Mouse (Mus musculus): ENCODE data around the gene Galr3.

Galr3 gene

DNA sequence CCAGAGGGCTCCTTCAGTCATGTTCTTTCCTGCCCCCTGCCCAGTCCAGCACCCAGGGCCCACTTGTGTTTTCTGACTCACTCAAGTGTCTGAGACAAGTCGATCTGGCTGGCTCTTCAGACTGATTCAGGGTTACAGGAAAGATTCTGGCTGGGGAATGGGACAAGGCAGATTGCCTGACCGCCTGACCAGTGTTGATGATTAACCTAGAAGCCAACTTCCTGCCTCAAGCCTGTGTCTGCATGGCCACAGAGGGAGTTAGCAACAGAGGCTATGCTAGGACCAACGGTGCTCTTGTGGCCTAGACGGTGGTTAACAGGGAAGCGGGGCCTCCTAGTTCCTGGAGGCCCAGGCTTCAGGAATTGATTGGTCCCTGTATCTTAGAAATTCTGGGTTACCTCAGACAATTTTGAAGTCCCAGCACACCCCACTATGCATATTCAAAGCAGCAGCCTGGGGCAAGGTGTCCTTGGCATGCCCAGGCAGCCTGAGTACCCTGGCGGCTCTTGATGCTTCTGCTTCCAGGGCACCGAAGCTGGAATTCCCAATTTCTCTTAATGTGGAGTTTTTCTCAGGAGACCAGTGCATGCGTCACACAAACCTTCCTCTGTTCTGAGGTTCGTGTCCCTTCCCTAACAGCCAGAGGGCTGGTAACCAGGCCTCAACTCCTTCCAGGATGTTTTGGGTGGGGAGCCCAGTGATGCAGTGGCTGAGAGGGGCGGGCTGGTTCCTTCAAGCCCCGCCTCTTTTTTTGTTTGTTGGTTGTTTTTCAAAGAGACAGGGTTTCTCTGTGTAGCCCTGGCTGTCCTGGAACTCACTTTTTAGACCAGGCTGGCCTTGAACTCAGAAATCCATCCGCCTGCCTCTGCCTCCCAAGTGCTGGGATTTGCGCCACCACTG, 10.0 kb downstream of the Galr3 start:
- DNase-seq (ENCODE audit: extremely low read depth, insufficient read length, low spot score), result peak; percentile 69

DNA sequence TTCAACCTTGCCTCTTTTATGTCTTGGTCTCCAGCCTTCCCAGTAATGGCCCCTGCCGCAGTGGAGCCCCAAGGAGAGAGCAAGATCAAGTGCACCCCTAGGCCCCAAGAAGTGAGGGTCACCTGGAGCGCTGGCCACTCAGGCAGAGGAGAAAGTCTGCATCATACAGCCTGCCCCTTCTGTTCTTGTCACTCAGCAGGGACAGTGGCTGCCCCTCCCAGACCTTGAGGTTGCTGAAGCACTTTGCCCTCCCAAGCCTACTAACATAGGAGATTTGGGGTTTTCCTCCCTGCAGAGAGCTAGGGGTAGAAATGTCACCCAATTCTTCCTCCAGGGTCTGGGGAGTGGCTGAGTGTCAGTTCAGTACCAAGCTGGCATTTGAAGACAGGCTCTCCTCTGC, 10.7 kb downstream of the Galr3 start:
- DNase-seq (ENCODE audit: extremely low read depth, insufficient read length, low spot score), result no peak

DNA sequence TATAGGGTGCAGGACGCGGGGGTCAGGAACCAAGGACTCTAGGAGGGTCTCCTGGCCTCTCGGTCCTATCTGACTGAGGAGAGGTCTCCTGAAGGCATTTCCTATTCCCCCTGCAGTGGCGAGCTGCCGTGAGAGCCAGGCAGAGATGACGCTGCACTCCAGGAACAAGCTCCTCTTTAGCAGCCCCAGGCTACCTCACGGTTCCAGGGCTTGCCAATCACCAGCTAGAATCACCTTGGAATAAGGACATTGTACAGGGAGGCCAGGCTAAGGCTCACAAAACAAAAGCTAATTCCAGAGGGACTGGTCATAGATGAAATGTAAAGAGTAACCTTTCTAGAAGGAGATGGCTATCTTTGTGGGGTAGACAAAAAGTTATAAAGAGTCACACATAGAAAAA, 14.9 kb downstream of the Galr3 start:
- DNase-seq (ENCODE audit: extremely low read depth, insufficient read length, low spot score), result no peak

DNA sequence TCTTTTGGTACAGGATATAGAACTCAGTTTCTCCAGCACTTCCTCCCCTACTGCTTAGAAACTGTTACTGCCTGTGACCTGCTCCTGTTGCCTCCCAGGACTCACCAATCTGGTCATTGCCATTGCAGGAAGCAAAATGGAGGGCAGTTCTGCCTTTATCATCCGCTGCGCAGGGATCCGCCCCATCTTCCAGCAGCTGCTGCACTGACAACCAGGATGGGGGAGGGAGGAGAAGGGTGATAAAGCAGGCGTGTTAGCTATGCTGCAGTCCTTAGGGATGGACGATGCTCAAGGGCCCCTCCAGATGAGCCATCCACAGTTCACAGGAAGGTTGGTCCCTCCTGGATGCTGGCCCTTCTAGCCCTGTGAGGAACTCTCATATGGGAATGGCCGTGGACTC, 16.2 kb downstream of the Galr3 start:
- DNase-seq (ENCODE audit: extremely low read depth, insufficient read length, low spot score), result no peak

DNA sequence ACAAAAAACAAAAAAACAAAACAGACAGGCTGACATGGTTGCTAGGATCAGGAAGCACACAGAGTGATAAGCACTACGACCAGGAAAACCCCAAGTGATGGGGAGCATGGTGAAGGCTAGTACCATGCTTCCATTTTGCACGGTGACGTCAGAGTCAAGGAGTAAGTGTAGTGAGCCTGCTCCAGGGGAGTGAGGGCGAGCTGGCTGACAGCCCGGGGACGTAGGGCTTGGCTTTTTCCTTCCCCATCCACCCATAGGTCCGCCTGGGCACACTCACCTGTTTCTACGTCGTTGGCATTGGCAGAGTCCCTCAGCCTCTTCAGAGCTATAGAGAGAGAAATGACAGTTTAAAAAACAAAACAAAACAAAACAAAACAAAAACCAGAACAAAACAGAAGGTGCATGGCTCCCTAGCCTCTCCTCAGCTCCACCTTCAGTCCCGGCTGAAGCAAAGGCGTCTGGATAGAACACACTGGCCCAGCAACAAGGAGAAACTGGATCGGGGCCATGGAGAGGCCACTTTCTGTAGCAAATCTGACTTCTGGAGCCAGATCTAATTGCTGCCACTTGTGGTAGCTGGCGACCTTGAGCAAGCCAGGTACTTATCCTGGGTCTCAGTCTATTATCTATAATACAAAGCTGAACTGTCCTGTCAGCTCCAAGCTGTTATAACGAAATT, 19.3 kb downstream of the Galr3 start:
- no peak for DNase-seq (ENCODE audit: extremely low read depth, insufficient read length, low spot score)

DNA sequence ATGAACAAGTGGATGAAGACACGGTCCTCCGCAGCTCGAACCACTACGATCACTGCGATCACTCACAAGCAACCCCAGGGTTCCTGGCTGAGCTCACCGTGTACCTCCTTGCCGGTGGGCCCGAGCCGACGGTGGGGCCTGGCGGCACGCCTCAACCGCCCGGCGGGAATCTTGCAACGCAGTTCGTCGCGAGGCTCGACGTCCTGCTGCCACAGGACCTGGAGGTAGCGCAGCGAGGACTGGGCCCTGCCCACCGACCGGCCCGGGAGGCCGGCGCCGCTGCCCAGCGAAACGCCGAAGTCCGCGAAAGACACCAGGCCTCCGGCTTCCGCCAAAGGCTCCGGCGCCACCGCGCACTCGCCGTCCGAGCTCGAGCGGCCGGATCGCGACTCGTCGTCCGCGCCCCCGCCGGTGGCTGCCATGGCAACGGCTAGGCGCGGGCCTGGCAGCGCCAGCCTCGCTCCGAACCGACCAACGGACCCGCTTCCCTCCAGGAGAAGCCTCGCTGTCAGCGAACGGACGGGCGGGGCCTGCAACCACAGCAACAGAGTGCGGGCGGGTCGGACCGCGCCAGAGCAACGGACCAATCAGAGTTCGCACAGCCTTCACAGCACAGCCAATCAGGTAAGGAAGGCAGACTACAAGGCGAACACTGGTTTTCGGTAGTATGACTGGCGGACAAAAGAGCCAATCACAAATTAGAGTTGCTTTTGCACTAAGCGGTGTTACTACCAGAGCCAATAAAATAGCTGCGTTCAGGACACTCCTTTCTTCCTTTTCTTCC, 20.9 kb downstream of the Galr3 start, which contains the start of gene Ankrd54:
Gene Ankrd54 (minus strand): TSS at position 518 of the 784 bp plus-strand sequence.
- peak; percentile 98 for DNase-seq (ENCODE audit: extremely low read depth, insufficient read length, low spot score)

DNA sequence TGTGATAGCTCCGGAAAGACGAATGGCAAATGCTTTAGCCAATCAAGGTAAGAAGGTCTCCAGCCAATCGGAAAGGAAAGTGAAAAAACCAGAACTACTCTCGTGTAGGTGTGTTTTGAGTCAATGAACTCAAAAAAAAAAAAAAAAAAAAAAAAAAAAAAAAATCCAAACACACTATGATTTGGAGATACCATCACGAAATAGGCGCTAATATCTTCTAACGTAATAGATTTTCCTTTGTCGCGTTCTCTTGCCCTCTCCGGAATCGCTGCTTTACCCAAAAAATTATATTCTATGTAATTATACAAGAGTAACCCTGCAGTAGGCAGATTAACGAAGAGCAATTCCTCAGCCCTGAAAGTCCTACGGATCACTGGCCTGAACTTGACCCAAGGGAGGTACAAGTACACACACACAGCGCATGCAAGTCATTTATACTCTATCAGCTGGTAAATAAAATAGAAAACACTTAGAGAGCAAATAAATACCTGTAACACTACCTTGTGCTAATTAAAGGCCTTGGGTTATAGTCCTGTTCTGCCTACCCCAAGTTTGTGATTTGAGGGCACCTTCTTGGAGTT, 21.6 kb downstream of the Galr3 start:
- DNase-seq (ENCODE audit: extremely low read depth, insufficient read length, low spot score), result no peak

DNA sequence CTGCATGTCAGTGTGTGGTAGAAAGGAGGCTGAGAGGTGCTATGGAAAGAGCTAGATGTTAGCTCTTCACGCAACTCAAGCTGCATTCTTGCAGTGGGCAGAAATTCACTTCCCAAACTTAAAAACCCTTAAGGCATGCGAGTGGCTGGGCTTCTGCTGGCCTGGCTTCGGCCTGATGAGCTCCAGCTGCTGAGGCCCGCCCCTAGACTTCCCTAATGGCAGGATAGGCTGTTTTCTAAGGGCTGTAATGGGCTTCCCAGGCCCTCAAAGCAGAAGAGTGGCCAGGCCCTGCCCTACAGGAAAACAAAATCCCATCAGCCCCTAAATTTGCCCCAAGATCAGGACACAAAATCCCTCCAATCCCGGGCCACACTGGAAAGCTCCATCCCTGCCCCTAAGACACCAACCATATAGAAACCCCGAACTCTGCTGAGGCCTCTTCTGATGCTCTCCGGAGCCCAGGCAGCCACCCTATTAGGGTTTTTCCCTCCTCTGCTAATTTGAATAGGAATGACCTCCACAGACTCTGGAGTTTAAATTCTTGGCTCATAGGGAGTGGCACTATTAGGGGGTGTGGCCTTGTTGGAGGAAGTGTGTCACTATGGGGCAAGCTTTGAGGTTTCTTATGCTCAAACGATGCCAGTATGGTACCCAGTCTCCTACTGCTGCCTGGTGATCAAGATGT, 23.5 kb downstream of the Galr3 start:
- DNase-seq (ENCODE audit: extremely low read depth, insufficient read length, low spot score), result peak; percentile 43

DNA sequence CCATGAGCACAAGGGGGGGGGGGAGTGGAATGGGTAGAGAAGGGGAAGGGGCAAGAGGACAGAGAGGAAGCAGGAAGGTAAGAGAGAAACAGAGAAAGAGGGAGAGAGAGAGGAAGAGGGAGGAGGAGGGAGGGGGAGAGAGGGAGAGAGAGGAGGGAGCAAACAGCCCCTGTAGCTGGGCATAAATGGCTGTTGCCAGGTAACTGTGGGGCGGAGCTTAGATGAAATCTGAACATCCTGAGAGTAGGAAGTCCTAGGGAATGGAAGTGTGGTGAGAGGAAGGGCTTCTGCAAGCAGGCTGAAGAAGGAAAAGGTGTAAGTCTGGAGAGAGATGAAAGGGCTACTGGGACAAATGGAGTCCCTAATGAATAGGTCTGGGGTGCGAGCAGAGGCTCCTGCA, 24.6 kb downstream of the Galr3 start:
- no peak for DNase-seq (ENCODE audit: extremely low read depth, insufficient read length, low spot score)

DNA sequence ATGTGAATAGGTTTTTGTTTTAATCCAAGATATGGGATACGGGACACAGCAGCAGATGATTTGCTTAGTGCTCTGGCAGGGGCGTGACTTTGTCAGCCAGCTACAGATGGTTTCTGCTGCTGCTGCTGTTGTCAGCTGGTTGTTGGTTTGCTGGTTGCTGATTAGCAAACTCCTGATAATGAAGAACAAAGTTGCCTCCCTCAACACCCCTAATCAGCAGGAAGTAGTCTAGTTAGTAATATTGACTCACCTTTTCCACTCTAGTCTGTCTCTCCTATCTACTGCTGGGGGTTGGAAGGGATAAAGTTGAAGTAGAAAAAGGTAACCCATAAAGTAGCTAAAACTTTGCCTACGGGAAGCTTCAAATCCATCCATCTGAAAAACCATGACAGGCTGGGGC, 25.9 kb downstream of the Galr3 start:
- no peak for DNase-seq (ENCODE audit: extremely low read depth, insufficient read length, low spot score)

DNA sequence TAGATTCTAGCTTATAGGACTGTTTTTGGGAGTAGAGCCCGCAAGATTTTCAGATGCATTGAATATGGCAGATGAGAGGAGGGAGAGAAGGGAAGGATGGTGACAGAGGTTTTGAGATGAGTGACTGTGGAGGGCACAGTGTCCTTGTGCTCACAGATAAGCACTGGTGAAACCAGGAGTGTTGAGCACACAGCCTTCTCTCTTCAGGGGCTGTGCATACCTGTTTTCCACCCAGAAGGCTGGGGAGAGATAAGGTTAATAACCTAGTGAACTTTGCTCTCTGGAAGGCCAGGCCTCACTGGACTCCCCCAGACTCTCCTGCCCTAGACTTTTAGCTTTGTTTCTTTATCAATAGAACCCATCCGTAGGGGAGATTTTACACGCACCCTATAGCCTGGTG, 26.7 kb downstream of the Galr3 start:
- no peak for DNase-seq (ENCODE audit: extremely low read depth, insufficient read length, low spot score)

DNA sequence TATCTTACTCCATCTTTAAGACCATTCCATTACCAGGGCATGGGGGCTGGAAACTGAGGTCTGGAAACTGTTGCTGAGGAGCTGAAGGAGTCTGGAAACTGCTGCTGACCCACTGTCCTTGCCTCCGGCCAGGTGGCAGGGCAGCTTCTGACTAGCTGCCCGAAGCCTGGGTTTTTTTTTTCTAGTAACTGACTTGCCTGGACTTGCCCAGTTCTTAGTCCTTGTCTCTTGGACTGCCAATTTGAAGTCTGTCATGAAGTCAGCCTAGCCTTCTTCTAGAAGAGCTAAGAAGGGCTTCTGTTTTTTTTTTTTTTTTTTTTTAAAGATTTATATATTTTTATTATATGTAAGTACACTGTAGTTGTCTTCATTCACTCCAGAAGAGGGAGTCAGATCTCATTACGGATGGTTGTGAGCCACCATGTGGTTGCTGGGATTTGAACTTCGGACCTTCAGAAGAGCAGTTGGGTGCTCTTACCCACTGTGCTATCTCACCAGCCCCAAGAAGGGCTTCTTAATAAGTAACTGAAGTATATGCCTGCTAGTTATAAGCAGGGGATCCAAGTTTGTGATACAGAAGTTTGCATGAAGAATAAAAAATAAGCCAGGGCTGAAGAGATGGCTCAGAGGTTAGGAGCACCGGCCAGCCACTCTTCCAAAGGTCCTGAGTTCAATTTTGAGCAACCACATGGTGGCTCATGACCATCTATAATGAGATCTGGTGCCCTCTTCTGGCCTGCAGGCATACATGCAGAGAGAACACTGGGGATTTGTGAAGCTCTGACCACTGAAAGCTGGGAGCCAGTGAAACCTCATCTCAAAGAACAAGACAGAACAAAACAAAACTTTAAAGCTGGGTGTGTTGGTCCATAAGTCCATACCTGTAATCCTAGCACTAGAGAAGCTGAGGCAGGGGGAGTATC, 29.7 kb downstream of the Galr3 start:
- DNase-seq (ENCODE audit: extremely low read depth, insufficient read length, low spot score), result peak; percentile 33

DNA sequence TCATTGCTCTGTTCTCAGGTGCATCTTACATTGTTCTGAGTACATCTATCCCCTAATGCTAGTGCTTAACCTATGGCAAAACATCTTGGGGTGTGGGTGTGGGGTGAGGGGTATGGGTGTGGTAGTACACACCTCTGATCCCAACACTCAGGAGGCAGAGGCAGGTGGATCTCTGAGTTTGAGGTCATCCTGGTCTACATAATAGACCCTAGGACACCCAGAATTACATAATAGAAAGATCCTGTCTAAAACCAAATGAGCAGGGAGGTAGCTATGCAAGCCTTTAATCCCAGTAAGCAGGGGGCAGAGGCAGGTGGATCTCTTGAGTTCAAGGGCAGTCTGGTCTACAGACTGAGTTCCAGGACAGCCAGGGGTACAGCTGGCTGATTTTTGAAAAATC, 32.1 kb downstream of the Galr3 start:
- no peak for DNase-seq (ENCODE audit: extremely low read depth, insufficient read length, low spot score)

DNA sequence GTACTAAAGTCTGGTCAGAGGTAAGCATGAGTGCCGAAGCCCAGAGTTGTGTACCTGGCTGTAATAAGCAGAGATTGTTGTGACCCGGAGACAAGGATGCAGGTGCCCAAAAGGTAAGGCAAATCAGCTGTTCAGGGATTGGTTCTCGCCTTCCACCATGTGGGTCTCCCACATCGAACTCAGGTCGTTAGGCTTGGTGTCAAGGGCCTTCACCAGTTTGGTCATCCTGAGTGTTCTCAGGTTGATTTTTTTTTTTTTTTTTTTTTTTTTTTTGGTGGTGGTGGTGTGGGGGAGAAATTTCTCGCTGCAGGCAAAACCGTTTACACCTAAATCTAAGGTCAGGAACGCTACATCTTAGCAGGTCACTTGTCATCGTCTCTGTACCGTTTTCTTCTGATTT, 32.8 kb downstream of the Galr3 start:
- DNase-seq (ENCODE audit: extremely low read depth, insufficient read length, low spot score), result no peak

DNA sequence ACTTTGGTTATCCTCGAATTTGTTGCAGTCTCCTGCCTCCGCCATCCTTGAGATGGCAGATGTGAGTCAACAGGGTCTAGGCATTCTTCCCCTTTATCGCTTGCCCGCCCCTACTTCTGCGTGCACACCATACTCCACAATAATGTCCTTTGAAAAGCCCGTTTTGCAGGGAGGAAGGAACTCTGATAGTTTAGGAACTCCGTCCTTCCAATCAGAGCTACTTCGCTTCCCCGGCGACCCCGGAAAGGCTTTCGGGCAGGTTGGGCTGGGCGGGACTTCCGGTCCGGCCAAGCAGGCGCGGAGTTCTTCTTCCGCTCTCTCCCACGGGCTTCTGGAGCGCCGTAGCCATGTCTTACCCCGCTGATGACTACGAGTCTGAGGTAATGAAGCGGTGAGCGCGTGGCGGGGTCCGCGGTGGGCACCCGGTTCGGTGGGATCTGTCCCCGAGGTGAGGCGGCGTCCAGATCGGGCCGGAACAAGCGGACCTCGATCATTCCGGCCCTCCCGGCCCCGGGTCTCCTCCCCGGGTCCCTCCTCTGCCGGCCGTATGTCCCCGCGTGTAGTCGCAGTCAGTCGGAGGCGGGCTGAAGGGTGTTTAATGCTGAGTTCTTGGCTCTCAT, 33.3 kb downstream of the Galr3 start, which contains the start of gene Eif3l:
Gene Eif3l (plus strand): TSS at position 267 of the 620 bp plus-strand sequence.
- peak; percentile 86 for DNase-seq (ENCODE audit: extremely low read depth, insufficient read length, low spot score)

DNA sequence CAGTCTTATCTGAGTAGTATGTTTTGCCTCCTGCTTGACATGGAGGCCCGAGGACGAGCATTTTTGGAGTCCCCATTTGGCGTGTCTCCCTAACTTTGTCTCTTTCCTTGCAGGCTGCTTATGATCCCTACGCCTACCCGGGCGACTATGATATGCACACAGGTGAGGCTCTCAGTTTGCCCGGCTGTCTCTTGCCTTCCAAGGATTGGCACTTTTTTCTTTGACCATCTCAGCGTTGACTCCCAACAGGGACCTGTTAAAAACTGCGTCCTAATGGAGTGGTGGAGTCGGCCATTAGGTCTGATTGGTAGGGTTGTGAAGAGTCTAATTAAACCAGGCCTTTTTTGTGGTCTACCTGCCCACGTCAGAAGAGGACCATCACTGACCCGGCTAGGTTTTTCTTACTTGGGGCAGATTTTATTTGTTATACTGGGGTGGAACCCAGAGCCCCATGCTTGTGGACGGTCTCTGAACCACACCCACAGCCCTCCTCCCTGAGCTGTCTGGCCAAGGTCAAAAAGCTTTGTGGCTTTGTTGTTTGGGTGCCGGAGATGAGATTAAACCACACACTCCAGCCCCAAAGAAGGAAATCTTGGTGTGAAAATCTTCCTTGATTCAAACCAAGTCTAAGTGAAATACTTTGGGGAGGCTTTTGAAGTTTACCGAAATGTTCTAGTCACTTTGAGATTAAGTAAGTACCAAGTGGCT, 34.1 kb downstream of the Galr3 start:
- no peak for DNase-seq (ENCODE audit: extremely low read depth, insufficient read length, low spot score)

DNA sequence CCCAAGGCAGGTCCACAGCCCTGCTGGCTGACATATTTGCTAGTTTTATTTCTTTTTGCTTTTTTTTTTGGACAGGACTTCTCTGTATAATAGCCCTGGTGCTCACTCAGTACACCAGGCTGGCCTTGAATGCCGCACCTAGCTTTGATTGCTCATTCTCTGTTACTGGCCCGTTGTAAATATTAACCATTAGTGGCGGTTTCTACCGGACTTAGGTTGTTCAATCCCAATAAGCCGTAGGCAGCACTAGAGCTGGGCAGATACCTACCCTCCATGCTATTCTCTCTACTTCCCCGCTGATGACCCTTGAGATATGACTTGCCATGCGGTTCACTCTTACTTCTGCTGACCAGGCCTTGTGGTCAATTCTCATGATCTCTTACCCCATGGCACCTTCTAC, 37.9 kb downstream of the Galr3 start:
- no peak for DNase-seq (ENCODE audit: extremely low read depth, insufficient read length, low spot score)

DNA sequence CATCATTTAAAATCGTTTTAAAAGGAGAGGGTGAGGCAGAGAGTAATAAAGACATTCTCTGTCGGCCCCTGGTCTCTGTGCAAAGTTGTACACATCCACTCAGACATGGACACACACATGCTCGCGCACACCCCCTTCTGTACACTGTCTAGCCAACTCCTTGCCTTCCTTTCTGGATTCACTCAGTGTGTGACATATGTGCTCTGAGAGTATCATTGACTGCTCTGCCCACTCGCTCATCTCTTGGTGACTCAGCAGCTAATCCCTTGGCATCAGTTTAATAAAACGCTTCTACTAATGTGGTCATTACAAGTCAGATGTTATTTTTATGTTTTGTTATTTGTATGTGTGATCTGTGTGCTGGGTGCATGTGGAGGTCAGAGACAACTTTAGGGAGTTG, 50.6 kb downstream of the Galr3 start:
- DNase-seq (ENCODE audit: extremely low read depth, insufficient read length, low spot score), result no peak

All from 3134 (cell line).